Mouse (Mus musculus) megakaryocyte, embryonic 14.5 days (primary cell): ENCODE measurements around the gene Tut1.

Experiments
- FLI1 ChIP-seq: IDR thresholded peaks from 2 replicates; pipeline ENCODE4 v1.6.1; 2012; ENCODE audit warnings: low read length, inconsistent platforms, mixed read lengths
- GATA1 ChIP-seq: IDR thresholded peaks from 3 replicates; pipeline ENCODE4 v1.6.1; 2012; ENCODE audit warnings: mixed read lengths, low read length, inconsistent platforms, borderline replicate concordance

DNA sequence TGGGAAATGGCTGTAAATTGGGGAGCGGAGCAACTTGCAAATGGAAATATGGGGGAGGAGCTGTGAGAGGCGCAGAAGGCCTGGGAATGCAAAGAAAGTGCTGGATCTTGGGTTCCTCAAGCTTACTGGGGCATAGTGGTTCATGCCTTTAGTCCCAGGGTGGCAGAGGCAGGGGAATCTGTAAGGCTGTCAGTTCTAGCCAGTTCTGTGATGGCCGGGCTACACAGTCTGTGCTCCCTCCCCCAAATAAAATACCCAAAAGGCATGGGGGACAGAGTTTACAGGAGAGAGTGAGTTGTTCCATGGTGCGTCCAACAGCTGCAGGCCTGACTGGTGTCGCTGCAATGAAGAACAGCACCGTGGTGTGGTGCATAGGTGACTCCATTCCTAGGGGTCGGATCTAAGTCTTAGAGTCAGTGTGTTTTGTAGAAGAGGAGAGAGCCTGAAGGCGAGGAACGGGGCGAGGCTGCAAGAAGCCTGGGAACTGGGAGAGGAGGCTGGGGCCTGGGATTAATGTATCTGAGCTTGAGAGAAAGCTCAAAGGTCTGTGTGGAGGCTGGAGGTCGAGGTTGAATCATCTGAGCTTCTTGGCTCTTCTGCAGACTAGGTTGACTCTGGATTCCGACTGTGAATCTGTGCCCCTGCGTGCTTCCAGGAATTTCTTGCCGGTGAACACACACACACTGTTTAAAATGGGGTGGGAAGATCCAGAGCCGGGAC, 34.9 kb downstream of the Tut1 start:
- TF ChIP-seq GATA1 (no peak), FLI1 (no peak)
